Mouse (Mus musculus) cortical plate, adult 2 months (tissue): ENCODE results near the gene Cit. TPM values are rescaled to one million over a fixed set of nuclear protein-coding genes. Genes with fewer than 3 reads are reported as not detected.

Experiments used
- H3K27ac ChIP-seq: fragments of 200-500 bp; 2 replicates; pipeline ENCODE4 v1.5.1; 2012; ENCODE audit warnings: low read length, control low read depth, inconsistent platforms; ENCODE audit not compliant: insufficient read depth
- H3K4me1 ChIP-seq: fragments of 200-500 bp; 2 replicates; pipeline ENCODE4 v1.6.1; 2011; ENCODE audit warnings: low read length; ENCODE audit not compliant: control insufficient read depth, insufficient read depth
- H3K4me3 ChIP-seq: fragments of 200-500 bp; 2 replicates; pipeline ENCODE4 v1.5.1; 2011; ENCODE audit warnings: mild to moderate bottlenecking, low read length, control low read depth; ENCODE audit not compliant: insufficient read depth
- CTCF ChIP-seq: fragments of 200-500 bp; IDR thresholded peaks from 2 replicates; pipeline ENCODE4 v1.5.1; 2011; ENCODE audit warnings: mild to moderate bottlenecking, control low read depth, low read length; ENCODE audit not compliant: insufficient read depth; ENCODE audit errors: extremely low read depth
- POLR2A ChIP-seq: fragments of 200-500 bp; IDR thresholded peaks from 2 replicates; pipeline ENCODE4 v1.6.1; 2011; ENCODE audit warnings: mild to moderate bottlenecking, low read length, control low read depth; ENCODE audit not compliant: insufficient read depth; ENCODE audit errors: extremely low read depth
- polyA plus RNA-seq: library from polyadenylated mRNA; depleted of rRNA; stranded (reverse); fragments of >200 nt; gene quantifications from 2 replicates; pipeline ENCODE4 v1.2.3, GENCODE M21; 2012

Cit gene
- polyA plus RNA-seq, 1 experiment: 75.4 TPM

- Histone ChIP-seq H3K4me1 (peaks cover 3% of the 10 kb centered on the region), H3K4me3 (no peak overlapping the region), H3K27ac (no peak overlapping the region)
- TF ChIP-seq POLR2A (no peak), CTCF (no peak)
These were observed 168.7 kb downstream of the Cit start for GRCm38 (mm10) chr5:116013821-116014220.

GRCm38 (mm10) chr5:116014237-116014636, 169.2 kb downstream of the Cit start:
- no peak overlapping the region for H3K4me3 ChIP-seq
- no peak for TF ChIP-seq POLR2A
- TF ChIP-seq CTCF: no peak
- H3K27ac ChIP-seq: no peak overlapping the region
- peaks cover 3% of the 10 kb centered on the region for H3K4me1 ChIP-seq

GRCm38 (mm10) chr5:116016542-116016941, 171.5 kb downstream of the Cit start:
- H3K4me1 ChIP-seq: peaks cover 3% of the 10 kb centered on the region
- peak overlapping the region; percentile 35; the same call in 1 of the 2 replicates for H3K27ac ChIP-seq
- no peak for TF ChIP-seq CTCF
- TF ChIP-seq POLR2A: no peak
- no peak overlapping the region for H3K4me3 ChIP-seq

- Histone ChIP-seq H3K4me3 (no peak overlapping the region), H3K4me1 (peaks cover 3% of the 10 kb centered on the region), H3K27ac (no peak overlapping the region)
- TF ChIP-seq CTCF (no peak), POLR2A (no peak)
These were observed 172.3 kb downstream of the Cit start for GRCm38 (mm10) chr5:116017391-116017790.

GRCm38 (mm10) chr5:116018196-116018595, 173.1 kb downstream of the Cit start:
- Histone ChIP-seq H3K4me1 (peaks cover 3% of the 10 kb centered on the region), H3K4me3 (no peak overlapping the region), H3K27ac (no peak overlapping the region)
- TF ChIP-seq CTCF: no peak
- TF ChIP-seq POLR2A: no peak

- TF ChIP-seq CTCF (no peak), POLR2A (no peak)
- Histone ChIP-seq H3K27ac (no peak overlapping the region), H3K4me3 (no peak overlapping the region), H3K4me1 (peaks cover 3% of the 10 kb centered on the region)
These were observed 173.7 kb downstream of the Cit start for GRCm38 (mm10) chr5:116018784-116019183.

- Histone ChIP-seq H3K4me3 (no peak overlapping the region), H3K27ac (no peak overlapping the region), H3K4me1 (peaks cover 3% of the 10 kb centered on the region)
- no peak for TF ChIP-seq POLR2A
- no peak for TF ChIP-seq CTCF
These were observed 174.3 kb downstream of the Cit start for GRCm38 (mm10) chr5:116019371-116019770.

- H3K4me3 ChIP-seq: no peak overlapping the region
- TF ChIP-seq POLR2A (no peak), CTCF (no peak)
- H3K27ac ChIP-seq: no peak overlapping the region
- peaks cover 3% of the 10 kb centered on the region for H3K4me1 ChIP-seq
These were observed 176.5 kb downstream of the Cit start for GRCm38 (mm10) chr5:116021552-116021951.

- no peak overlapping the region for H3K27ac ChIP-seq
- no peak overlapping the region for H3K4me3 ChIP-seq
- TF ChIP-seq CTCF (no peak), POLR2A (no peak)
- peaks cover under 1% of the 10 kb centered on the region; the same call in 1 of the 2 replicates for H3K4me1 ChIP-seq
These were observed 177.1 kb downstream of the Cit start for GRCm38 (mm10) chr5:116022131-116022530.

GRCm38 (mm10) chr5:116022658-116023200, 177.7 kb downstream of the Cit start:
- Histone ChIP-seq H3K27ac (no peak overlapping the region), H3K4me1 (no peaks in the 10 kb centered on the region), H3K4me3 (no peak overlapping the region)
- TF ChIP-seq CTCF (no peak), POLR2A (no peak)
